In the genomic region with DNA sequence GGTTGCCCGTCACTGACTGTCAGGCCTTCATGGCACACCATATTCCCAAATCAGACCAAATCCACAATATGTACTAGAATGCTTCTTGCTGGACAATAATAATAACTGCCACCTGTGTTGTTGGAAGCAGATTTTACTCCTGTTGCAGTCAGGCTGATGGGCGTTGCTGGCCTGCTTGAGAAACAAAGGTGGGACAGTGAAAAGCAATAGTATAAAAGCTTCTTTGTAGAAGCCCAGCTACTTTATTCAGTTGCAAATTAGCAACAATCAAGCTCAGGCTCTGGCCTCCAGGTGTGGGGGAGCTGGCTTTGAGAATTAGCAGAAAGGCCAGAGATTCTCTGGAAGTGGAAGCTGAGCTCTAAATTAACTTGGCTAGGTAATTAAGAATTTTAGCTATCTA, we compare ENCODE assay signal across 5 mouse cellular contexts.
DNase-seq lines count a peak whose midpoint lies in the region; TF ChIP-seq lines count a peak whose summit lies in the region.
"Not testable (repeated sequence)": the region's sequence is repeated elsewhere in the genome, so short reads cannot be mapped to it uniquely, and the experiment has no call there.

No protein-coding gene starts in this region.

- in situ Hi-C loops in ES-E14 (cut with MboI; ENCODE audit: low sequenced_read_pairs in 2 of 2, unreplicated experiment in 2 of 2), result not testable (repeated sequence)

- not testable (repeated sequence) for H3K36me3 ChIP-seq in E14TG2a.4 (ENCODE audit: insufficient read depth, low read length); ES-E14 (ENCODE audit: control insufficient read depth, insufficient read depth, low read length, poor library complexity, severe bottlenecking)

- H3K4me3 ChIP-seq in E14TG2a.4 (replicated peaks; ENCODE audit: low read length), result peak overlapping the region; percentile 30; the same call in 1 of the 2 replicates
- not testable (repeated sequence) for H3K4me3 ChIP-seq in ES-E14 (ENCODE audit: insufficient read depth in 1 of 2, low read depth in 1 of 2, low read length in 2 of 2, poor library complexity in 1 of 2, severe bottlenecking in 1 of 2)

- not testable (repeated sequence) for H3K9me3 ChIP-seq in E14TG2a.4 (ENCODE audit: low read length); ES-E14 (ENCODE audit: control insufficient read depth, insufficient read depth, low read depth, low read length)

- not testable (repeated sequence) for H3K27me3 ChIP-seq in E14TG2a.4 (ENCODE audit: insufficient read depth, low read length)

- DNase-seq in ES-CJ7 (ENCODE audit: low read depth, low spot score), result peak; percentile 81
- DNase-seq in ES-E14 (ENCODE audit: low read depth, low spot score), result peak; percentile 54
- peak; percentile 87 for DNase-seq in R1 (ENCODE audit: low read depth, low spot score)
- peak; percentile 88 for DNase-seq in ZHBTc4 (ENCODE audit: low read depth, low spot score)

- not testable (repeated sequence) for H3K9ac ChIP-seq in ES-E14 (ENCODE audit: insufficient read depth, low read depth, low read length, poor library complexity, severe bottlenecking)

- peak overlapping the region; percentile 75; the same call in 1 of the 2 replicates for H3K27ac ChIP-seq in ES-E14 (ENCODE audit: insufficient read depth, low read depth, low read length, poor library complexity, severe bottlenecking)

- peaks cover 30% of the 10 kb centered on the region for H3K4me1 ChIP-seq in E14TG2a.4 (replicated peaks; ENCODE audit: low read depth, low read length)
- H3K4me1 ChIP-seq in ES-E14 (ENCODE audit: control insufficient read depth in 2 of 2, insufficient read depth in 2 of 2, low read length in 2 of 2, poor library complexity in 1 of 2), result not testable (repeated sequence)

- TF ChIP-seq CTCF in E14TG2a.4 (conservative IDR thresholded peaks at IDR 0.05; ENCODE audit: low read length), result not testable (repeated sequence)
